Comparison of ENCODE assay signal across 17 mouse cellular contexts in genomic region chr2:163195106-163195833, GRCm38 (mm10). TPM values are rescaled to one million over a fixed set of nuclear protein-coding genes. Genes with fewer than 3 reads are reported as not detected.
DNase-seq lines count a peak whose midpoint lies in the region; ATAC-seq and TF ChIP-seq lines count a peak whose summit lies in the region.
"Had no signal": no experiment of that assay in that cellular context is flagged by ENCODE, and none has a peak within 500 bp of the region (broad histone marks: within the 10 kb centered on the region; RNA-seq: fewer than 3 reads in every experiment).

No protein-coding gene starts in this region.

- no peaks in the 10 kb centered on the region for H3K36me3 ChIP-seq in intestine, embryonic 15.5 days
- H3K36me3 ChIP-seq in intestine, postnatal 0 days (ENCODE audit: control insufficient read depth, insufficient read depth), result no peaks in the 10 kb centered on the region
- H3K36me3 ChIP-seq in forebrain, embryonic 13.5 days (ENCODE audit: poor library complexity, severe bottlenecking), result no peaks in the 10 kb centered on the region
- H3K36me3 ChIP-seq in midbrain, embryonic 12.5 days, result no peaks in the 10 kb centered on the region
- H3K36me3 ChIP-seq: heart, embryonic 15.5 days; limb, embryonic 15.5 days had no signal

- ATAC-seq in intestine, embryonic 15.5 days, result 0 out of 2 replicates have a peak, but pooled peaks have one; percentile 7
- ATAC-seq in intestine, postnatal 0 days, result no peak; the same call in 1 of the 2 replicates
- ATAC-seq in forebrain, embryonic 13.5 days, result peak; percentile 38; the same call in 1 of the 2 replicates
- no peak; the same call in 1 of the 2 replicates for ATAC-seq in midbrain, embryonic 12.5 days (ENCODE audit: low FRiP score, low read depth)
- ATAC-seq: liver, postnatal 0 days had no signal

- no peak overlapping the region for H3K9ac ChIP-seq in intestine, embryonic 15.5 days
- H3K9ac ChIP-seq in intestine, postnatal 0 days (ENCODE audit: low read depth, low read length), result no peak overlapping the region
- H3K9ac ChIP-seq in forebrain, embryonic 13.5 days, result no peak overlapping the region
- no peak overlapping the region for H3K9ac ChIP-seq in midbrain, embryonic 12.5 days (replicated peaks)
- H3K9ac ChIP-seq: heart, embryonic 15.5 days; limb, embryonic 15.5 days; liver, postnatal 0 days had no signal

- no peak overlapping the region for H3K4me3 ChIP-seq in intestine, embryonic 15.5 days (replicated peaks)
- H3K4me3 ChIP-seq in intestine, postnatal 0 days (ENCODE audit: low read depth, low read length), result no peak overlapping the region
- H3K4me3 ChIP-seq in forebrain, embryonic 13.5 days, result no peak overlapping the region
- no peak overlapping the region for H3K4me3 ChIP-seq in midbrain, embryonic 12.5 days
- H3K4me3 ChIP-seq: gastrocnemius, adult 2 months; heart, embryonic 15.5 days; layer of hippocampus, adult 2 months; limb, embryonic 15.5 days; myocyte had no signal

- no peak overlapping the region; the same call in 1 of the 2 replicates for H3K27ac ChIP-seq in intestine, embryonic 15.5 days
- H3K27ac ChIP-seq in intestine, postnatal 0 days (ENCODE audit: low read depth, low read length), result no peak overlapping the region
- peak overlapping the region; percentile 37; the same call in 1 of the 2 replicates for H3K27ac ChIP-seq in forebrain, embryonic 13.5 days
- peak overlapping the region; percentile 72 for H3K27ac ChIP-seq in midbrain, embryonic 12.5 days (replicated peaks)
- H3K27ac ChIP-seq: gastrocnemius, adult 2 months; heart, embryonic 15.5 days; kidney, postnatal 0 days; layer of hippocampus, adult 2 months; limb, embryonic 15.5 days had no signal

- DNase-seq in embryo, embryonic 11 days, result peak; percentile 11
- no peak for DNase-seq in adrenal gland, adult (ENCODE audit: inconsistent age in 2 of 2, low spot score in 1 of 2)
- DNase-seq in layer of hippocampus, adult 9-10 months (ENCODE audit: low spot score), result no peak
- no peak for DNase-seq in frontal cortex, postnatal 14 days (ENCODE audit: low spot score in 2 of 2)
- DNase-seq: cerebellum, adult 18-20 months; gastrocnemius, adult 2 months; heart, adult 11 months; liver, postnatal 0 days had no signal

- TF ChIP-seq CTCF in intestine, postnatal 0 days (IDR thresholded peaks at IDR 0.05; ENCODE audit: low read depth), result no peak

- no peaks in the 10 kb centered on the region for H3K9me3 ChIP-seq in intestine, embryonic 15.5 days
- no peaks in the 10 kb centered on the region for H3K9me3 ChIP-seq in intestine, postnatal 0 days (ENCODE audit: control insufficient read depth)
- H3K9me3 ChIP-seq in forebrain, embryonic 13.5 days (replicated peaks), result no peaks in the 10 kb centered on the region
- H3K9me3 ChIP-seq in midbrain, embryonic 12.5 days, result no peaks in the 10 kb centered on the region
- H3K9me3 ChIP-seq: heart, embryonic 15.5 days; limb, embryonic 15.5 days had no signal

- no peaks in the 10 kb centered on the region for H3K27me3 ChIP-seq in intestine, embryonic 15.5 days (replicated peaks)
- 0 out of 2 replicates have a peak, but pooled peaks cover 7% of the 10 kb centered on the region for H3K27me3 ChIP-seq in intestine, postnatal 0 days (replicated peaks; ENCODE audit: control insufficient read depth, insufficient read depth, low read length)
- H3K27me3 ChIP-seq in forebrain, embryonic 13.5 days, result no peaks in the 10 kb centered on the region
- H3K27me3 ChIP-seq in midbrain, embryonic 12.5 days, result peaks cover 24% of the 10 kb centered on the region; the same call in 1 of the 2 replicates

- WGBS in intestine, embryonic 15.5 days, result 56% methylated on average over 6 of the region's 6 CpGs
- 63% methylated on average over 6 of the region's 6 CpGs for WGBS in intestine, postnatal 0 days
- WGBS in forebrain, embryonic 13.5 days, result 11% methylated on average over 6 of the region's 6 CpGs
- 5% methylated on average over 6 of the region's 6 CpGs for WGBS in midbrain, embryonic 12.5 days

- H3K4me2 ChIP-seq in intestine, embryonic 15.5 days (replicated peaks), result no peak overlapping the region
- no peak overlapping the region for H3K4me2 ChIP-seq in intestine, postnatal 0 days (replicated peaks; ENCODE audit: low read depth)
- H3K4me2 ChIP-seq in forebrain, embryonic 13.5 days, result peak overlapping the region; percentile 4; the same call in 1 of the 2 replicates
- peak overlapping the region; percentile 14 for H3K4me2 ChIP-seq in midbrain, embryonic 12.5 days (replicated peaks)
- H3K4me2 ChIP-seq: heart, embryonic 15.5 days; limb, embryonic 15.5 days had no signal

- H3K4me1 ChIP-seq in intestine, embryonic 15.5 days (replicated peaks), result peaks cover 14% of the 10 kb centered on the region; the same call in 1 of the 2 replicates
- H3K4me1 ChIP-seq in intestine, postnatal 0 days (replicated peaks; ENCODE audit: control insufficient read depth, insufficient read depth, low read length), result no peaks in the 10 kb centered on the region
- H3K4me1 ChIP-seq in forebrain, embryonic 13.5 days, result peaks cover 40% of the 10 kb centered on the region
- peaks cover 40% of the 10 kb centered on the region for H3K4me1 ChIP-seq in midbrain, embryonic 12.5 days
- H3K4me1 ChIP-seq: heart, embryonic 15.5 days had no signal

RNA-seq across cellular contexts. Expression of gene Tox2, which starts 7.7 kb away (rescaled TPM):
- 5.0 and 6.1 TPM in 2 replicates for polyA plus RNA-seq in intestine, embryonic 15.5 days (2015; fragmentation: Nextera tagmentation; extraction: Ambion mirVana)
- polyA plus RNA-seq in intestine, postnatal 0 days (2015; fragmentation: Nextera tagmentation; extraction: Ambion mirVana), result 2.0 and 3.3 TPM in 2 replicates
- 17.9 and 20.6 TPM in 2 replicates for polyA plus RNA-seq in forebrain, embryonic 13.5 days (2015; fragmentation: Nextera tagmentation; extraction: Ambion mirVana)
- 38.1 and 39.4 TPM in 2 replicates for polyA plus RNA-seq in midbrain, embryonic 12.5 days (2016; fragmentation: Nextera tagmentation; extraction: Ambion mirVana)

Comparison
In these comparisons a context has a peak if more than half of its experiments do, and no peak if none do; other contexts are left out.
1. ATAC-seq: peak in intestine, embryonic 15.5 days (single experiment) and forebrain, embryonic 13.5 days (single experiment); none in intestine, postnatal 0 days (single experiment) and midbrain, embryonic 12.5 days (single experiment).
2. H3K27ac ChIP-seq: peak in forebrain, embryonic 13.5 days (single experiment) and midbrain, embryonic 12.5 days (single experiment); none in intestine, embryonic 15.5 days (single experiment) and intestine, postnatal 0 days (single experiment).
3. H3K4me2 ChIP-seq: peak in forebrain, embryonic 13.5 days (single experiment) and midbrain, embryonic 12.5 days (single experiment); none in intestine, embryonic 15.5 days (single experiment) and intestine, postnatal 0 days (single experiment).